Mouse (Mus musculus): ENCODE data around the gene Cacng1. TPM values are rescaled to one million over a fixed set of nuclear protein-coding genes. Genes with fewer than 3 reads are reported as not detected.

Cacng1 gene
- polyA plus RNA-seq, 1 experiment from 2014 or later: not detected

DNA sequence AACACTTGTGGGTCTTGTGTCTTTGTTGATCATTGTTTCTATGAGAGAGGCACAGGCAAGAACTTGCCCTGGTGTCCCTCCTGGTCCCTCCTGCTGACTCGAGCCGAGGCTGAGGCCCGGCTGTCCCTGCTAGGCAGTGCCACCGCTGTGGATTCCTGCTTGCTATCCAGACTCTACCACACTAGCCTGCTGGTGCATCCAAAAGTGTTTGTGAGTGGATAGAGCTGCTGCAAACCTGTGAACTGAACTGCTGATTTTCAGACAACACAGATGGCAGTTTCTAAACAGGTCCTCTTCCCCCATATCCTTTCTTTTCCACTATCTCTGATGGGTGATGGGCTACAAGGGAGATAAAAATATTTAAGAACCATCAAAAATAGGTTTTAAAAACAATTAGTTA is 60.8 kb downstream of the Cacng1 start:
- H3K4me3 ChIP-seq (ENCODE audit: inconsistent target): no peak overlapping the region
- H3K79me2 ChIP-seq (ENCODE audit: inconsistent target): no peaks in the 10 kb centered on the region
- WGBS (ENCODE audit: missing documents): 98% methylated on average over 4 of the region's 4 CpGs
- H3K36me3 ChIP-seq (ENCODE audit: inconsistent target): peaks cover 46% of the 10 kb centered on the region; the same call in 1 of the 2 replicates
- H3K27ac ChIP-seq: no peak overlapping the region

Other genes starting within 250 kb of the Cacng1 start
- gene Pitpnc1, start 245.8 kb downstream of the Cacng1 start, polyA plus RNA-seq (2018): 21.3 to 50.1 TPM (median 30.5 TPM) in 3 replicates
- gene Psmd12, start 237.0 kb downstream of the Cacng1 start, polyA plus RNA-seq (2018): 51.5 to 101 TPM (median 97.5 TPM) in 3 replicates
- 10.5 to 26.0 TPM (median 10.7 TPM) in 3 replicates for gene Helz, start 168.6 kb downstream of the Cacng1 start, polyA plus RNA-seq (2018)
- gene Cacng4, start 78.0 kb upstream of the Cacng1 start, polyA plus RNA-seq (2018): not detected in 3 replicates
- not detected in 3 replicates for gene Cacng5, start 198.5 kb upstream of the Cacng1 start, polyA plus RNA-seq (2018)

Measured in macrophage (primary cell).